Mouse (Mus musculus) B cell, adult 62 days (primary cell): ENCODE measurements around the gene Spag6l. TPM values are rescaled to one million over a fixed set of nuclear protein-coding genes. Genes with fewer than 3 reads are reported as not detected.

Experiments used
- total RNA-seq: library from RNA; stranded (reverse); gene quantifications from 4 replicates; pipeline ENCODE4 v1.2.4, GENCODE M21; 2023

The Spag6l gene
- total RNA-seq, result 11.4 to 21.1 TPM (median 16.7 TPM) in 4 replicates

GRCm38 (mm10) chr16:16828757-16829615, at the start of gene Spag6l:
TSS of gene Spag6l (minus strand) at chr16:16829456.

GRCm38 (mm10) chr16:16870617-16871331, 41.5 kb upstream of the Spag6l start, which contains the start of the genes Top3b and Vpreb1:
TSS of gene Top3b (plus strand) at chr16:16870736.
TSS of gene Vpreb1 (minus strand) at chr16:16870843.

GRCm38 (mm10) chr16:16863978-16864377, 34.7 kb upstream of the Spag6l start, which contains the start of gene Igll1:
TSS of gene Igll1 (minus strand) at chr16:16863985.

Other genes with a start within 250 kb of the Spag6l start
- gene Fgd4, start 228.9 kb downstream of the Spag6l start, total RNA-seq, result 0.29 to 1.2 TPM (median 0.92 TPM) in 4 replicates
- not detected in 4 replicates for gene Olfr19, start 153.1 kb downstream of the Spag6l start, total RNA-seq
- not detected in 4 replicates for gene Igll1, start 34.5 kb upstream of the Spag6l start, total RNA-seq
- 132 to 154 TPM (median 144 TPM) in 4 replicates for gene Top3b, start 41.3 kb upstream of the Spag6l start, total RNA-seq
- gene Vpreb1, start 41.4 kb upstream of the Spag6l start, total RNA-seq, result 0.80 TPM in 1 of 4 replicates, not detected in the others
- 11.8 to 18.4 TPM (median 15.7 TPM) in 4 replicates for gene Ppm1f, start 67.0 kb upstream of the Spag6l start, total RNA-seq
- gene Mapk1, start 153.9 kb upstream of the Spag6l start, total RNA-seq, result 178 to 193 TPM (median 188 TPM) in 4 replicates
- 0.92 to 2.1 TPM (median 1.4 TPM) in 4 replicates for gene Ypel1, start 240.2 kb upstream of the Spag6l start, total RNA-seq